In the genomic region with DNA sequence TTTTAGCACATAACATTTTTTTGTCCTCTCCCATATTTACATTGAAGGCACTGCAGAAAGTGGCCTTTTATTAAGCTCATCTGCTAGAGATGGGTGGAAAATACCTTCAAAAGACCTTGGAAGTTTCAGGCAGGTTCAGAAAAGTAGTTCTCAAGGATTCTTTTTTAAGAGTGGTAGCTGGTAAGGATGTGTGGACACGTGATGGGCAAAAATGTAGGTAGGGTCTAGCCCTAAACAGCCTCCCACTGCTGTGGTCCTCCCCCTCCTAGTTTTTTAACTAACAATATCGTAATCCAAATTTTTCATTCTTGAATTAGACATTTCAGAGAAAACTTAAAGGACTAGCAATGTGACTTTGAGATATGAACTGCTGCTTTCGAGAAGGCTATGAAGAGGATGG, we compare ENCODE assay signal across 8 mouse cellular contexts. TPM values are rescaled to one million over a fixed set of nuclear protein-coding genes. Genes with fewer than 3 reads are reported as not detected.
DNase-seq lines count a peak whose midpoint lies in the region; ATAC-seq lines count a peak whose summit lies in the region.

No protein-coding gene starts in this region.

- H3K4me3 ChIP-seq in kidney, embryonic 16.5 days (ENCODE audit: low read length), result peak overlapping the region; percentile 52
- H3K4me3 ChIP-seq in embryonic facial prominence, embryonic 10.5 days, result peak overlapping the region; percentile 88
- peak overlapping the region; percentile 97 for H3K4me3 ChIP-seq in hindbrain, embryonic 15.5 days
- peak overlapping the region; percentile 100 for H3K4me3 ChIP-seq in midbrain, embryonic 15.5 days

- no peaks in the 10 kb centered on the region for H3K9me3 ChIP-seq in kidney, embryonic 16.5 days (ENCODE audit: low read length)
- H3K9me3 ChIP-seq in embryonic facial prominence, embryonic 10.5 days, result no peaks in the 10 kb centered on the region
- H3K9me3 ChIP-seq in hindbrain, embryonic 15.5 days, result no peaks in the 10 kb centered on the region
- no peaks in the 10 kb centered on the region for H3K9me3 ChIP-seq in midbrain, embryonic 15.5 days

- WGBS in kidney, embryonic 16.5 days, result 8% methylated on average over 3 of the region's 3 CpGs
- 18% methylated on average over 3 of the region's 3 CpGs for WGBS in embryonic facial prominence, embryonic 10.5 days
- WGBS in hindbrain, embryonic 15.5 days, result 16% methylated on average over 3 of the region's 3 CpGs
- WGBS in midbrain, embryonic 15.5 days, result 12% methylated on average over 3 of the region's 3 CpGs

- H3K9ac ChIP-seq in kidney, embryonic 16.5 days (replicated peaks; ENCODE audit: low read length), result peak overlapping the region; percentile 74
- peak overlapping the region; percentile 67 for H3K9ac ChIP-seq in hindbrain, embryonic 15.5 days
- H3K9ac ChIP-seq in midbrain, embryonic 15.5 days, result peak overlapping the region; percentile 54

- ATAC-seq in kidney, embryonic 16.5 days (ENCODE audit: low FRiP score, low TSS enrichment), result no peak
- ATAC-seq in hindbrain, embryonic 15.5 days (ENCODE audit: low FRiP score, low read depth), result no peak
- no peak for ATAC-seq in midbrain, embryonic 15.5 days (replicated peaks)
- no peak for ATAC-seq in inflammation-experienced regulatory T-cells, adult 6 months

- H3K36me3 ChIP-seq in kidney, embryonic 16.5 days (ENCODE audit: insufficient read depth, low read length), result 0 out of 2 replicates have a peak, but pooled peaks cover under 1% of the 10 kb centered on the region
- peaks cover 12% of the 10 kb centered on the region for H3K36me3 ChIP-seq in embryonic facial prominence, embryonic 10.5 days (replicated peaks)
- no peaks in the 10 kb centered on the region for H3K36me3 ChIP-seq in hindbrain, embryonic 15.5 days
- no peaks in the 10 kb centered on the region for H3K36me3 ChIP-seq in midbrain, embryonic 15.5 days (replicated peaks)

- H3K27me3 ChIP-seq in kidney, embryonic 16.5 days (ENCODE audit: insufficient read depth, low read length), result no peaks in the 10 kb centered on the region
- no peaks in the 10 kb centered on the region for H3K27me3 ChIP-seq in embryonic facial prominence, embryonic 10.5 days (replicated peaks; ENCODE audit: low read depth, poor library complexity, severe bottlenecking)
- H3K27me3 ChIP-seq in hindbrain, embryonic 15.5 days, result no peaks in the 10 kb centered on the region
- no peaks in the 10 kb centered on the region for H3K27me3 ChIP-seq in midbrain, embryonic 15.5 days (replicated peaks)

- peaks cover 19% of the 10 kb centered on the region for H3K4me1 ChIP-seq in kidney, embryonic 16.5 days (ENCODE audit: insufficient read depth, low read length)
- peaks cover 23% of the 10 kb centered on the region for H3K4me1 ChIP-seq in embryonic facial prominence, embryonic 10.5 days
- peaks cover 25% of the 10 kb centered on the region for H3K4me1 ChIP-seq in hindbrain, embryonic 15.5 days (replicated peaks)
- H3K4me1 ChIP-seq in midbrain, embryonic 15.5 days, result peaks cover 23% of the 10 kb centered on the region

- peak overlapping the region; percentile 56 for H3K4me2 ChIP-seq in kidney, embryonic 16.5 days (replicated peaks; ENCODE audit: low read depth, low read length)
- peak overlapping the region; percentile 59 for H3K4me2 ChIP-seq in hindbrain, embryonic 15.5 days
- H3K4me2 ChIP-seq in midbrain, embryonic 15.5 days, result peak overlapping the region; percentile 53

- peak overlapping the region; percentile 83 for H3K27ac ChIP-seq in kidney, embryonic 16.5 days (ENCODE audit: low read length)
- peak overlapping the region; percentile 100 for H3K27ac ChIP-seq in embryonic facial prominence, embryonic 10.5 days (replicated peaks)
- peak overlapping the region; percentile 88 for H3K27ac ChIP-seq in hindbrain, embryonic 15.5 days (replicated peaks)
- peak overlapping the region; percentile 100 for H3K27ac ChIP-seq in midbrain, embryonic 15.5 days

- DNase-seq in kidney, adult 11 months, result no peak
- no peak for DNase-seq in embryonic facial prominence, embryonic 10.5 days (ENCODE audit: low spot score)
- DNase-seq in embryo, embryonic 9.5 days (ENCODE audit: extremely low spot score), result no peak
- no peak for DNase-seq in spleen, postnatal 14 days (ENCODE audit: low spot score in 2 of 2)

RNA-seq across cellular contexts. Expression of gene Ep300, which starts 0.7 kb away (rescaled TPM):
- polyA plus RNA-seq in kidney, embryonic 16.5 days (2015; fragmentation: Nextera tagmentation; extraction: Ambion mirVana), result 15.2 and 20.9 TPM in 2 replicates
- 20.5 and 20.6 TPM in 2 replicates for polyA plus RNA-seq in embryonic facial prominence, embryonic 10.5 days (2016; fragmentation: Nextera tagmentation; extraction: Ambion mirVana)
- 19.5 and 21.9 TPM in 2 replicates for polyA plus RNA-seq in hindbrain, embryonic 15.5 days (2015; fragmentation: Nextera tagmentation; extraction: Ambion mirVana)
- polyA plus RNA-seq in midbrain, embryonic 15.5 days (2015; fragmentation: Nextera tagmentation; extraction: Ambion mirVana), result 22.7 and 25.7 TPM in 2 replicates
- 10 to 100 TPM; 16.1 to 20.2 (median 16.7) TPM for polyA plus RNA-seq in inflammation-experienced regulatory T-cells, adult 6 months (2017; shearing (Covaris generic))
